In the genomic region with DNA sequence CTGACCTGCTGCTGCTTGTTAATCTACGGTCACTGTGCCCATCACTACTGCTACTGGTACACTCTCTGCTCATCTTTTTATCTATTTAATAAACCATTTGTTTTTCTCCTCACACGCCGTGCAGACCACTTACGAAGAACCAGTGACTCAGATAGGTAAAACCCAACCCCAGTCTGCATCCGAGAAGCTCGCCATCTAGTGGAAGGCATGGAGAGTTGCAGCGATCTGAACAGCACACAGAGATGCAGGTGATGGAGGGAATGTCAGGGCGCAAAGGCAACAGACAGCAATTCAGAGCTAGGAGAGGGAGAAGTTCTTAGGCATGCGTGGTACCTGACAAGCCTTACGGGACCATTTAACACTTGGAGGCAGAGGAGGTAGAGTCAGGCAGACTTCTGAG, we compare ENCODE assay signal across 9 mouse cellular contexts. TPM values are rescaled to one million over a fixed set of nuclear protein-coding genes. Genes with fewer than 3 reads are reported as not detected.
DNase-seq lines count a peak whose midpoint lies in the region; ATAC-seq and TF ChIP-seq lines count a peak whose summit lies in the region.
"Had no signal": no experiment of that assay in that cellular context is flagged by ENCODE, and none has a peak within 500 bp of the region (broad histone marks: within the 10 kb centered on the region; RNA-seq: fewer than 3 reads in every experiment).

No protein-coding gene starts in this region.

- H3K27me3 ChIP-seq in liver, adult 2 months (ENCODE audit: control insufficient read depth, insufficient read depth, low read length), result no peaks in the 10 kb centered on the region
- no peaks in the 10 kb centered on the region for H3K27me3 ChIP-seq in liver, embryonic 11.5 days (replicated peaks; ENCODE audit: control insufficient read depth, insufficient read depth, low read length)

- TF ChIP-seq POLR2A in liver, adult 2 months (IDR thresholded peaks at IDR 0.05; ENCODE audit: extremely low read depth, insufficient read depth, low read length), result no peak
- TF ChIP-seq POLR2A in bone marrow macrophage, adult 2 months (IDR thresholded peaks at IDR 0.05; ENCODE audit: borderline replicate concordance, low read depth, low read length), result no peak

- no peak overlapping the region for H3K27ac ChIP-seq in liver, adult 2 months (replicated peaks; ENCODE audit: insufficient read depth, low read depth, low read length)
- no peak overlapping the region for H3K27ac ChIP-seq in liver, embryonic 11.5 days (ENCODE audit: low read depth, low read length)
- H3K27ac ChIP-seq in bone marrow macrophage, adult 2 months (ENCODE audit: insufficient read depth, low read depth, low read length), result no peak overlapping the region

- peak; percentile 80 for TF ChIP-seq CTCF in liver, adult 2 months (IDR thresholded peaks at IDR 0.05; ENCODE audit: low read depth, low read length)
- peak; percentile 93 for TF ChIP-seq CTCF in bone marrow macrophage, adult 2 months (IDR thresholded peaks at IDR 0.05; ENCODE audit: low read depth, low read length)

- H3K79me2 ChIP-seq in liver, adult 2 months (ENCODE audit: control insufficient read depth, insufficient read depth, low read length), result no peaks in the 10 kb centered on the region

- DNase-seq in adrenal gland, postnatal 10 days, result peak; percentile 33
- DNase-seq in adrenal gland, adult 8-10 months, result no peak
- DNase-seq in liver, adult 2 months (ENCODE audit: extremely low read depth, low read depth, low spot score), result peak; percentile 19
- DNase-seq in liver, embryonic 11.5 days (ENCODE audit: low spot score), result no peak
- DNase-seq in retina, postnatal 1 day, result peak; percentile 62
- no peak for DNase-seq in gastrocnemius, postnatal 36 days

- H3K36me3 ChIP-seq in liver, adult 2 months (ENCODE audit: control insufficient read depth, insufficient read depth, low read length), result no peaks in the 10 kb centered on the region
- no peaks in the 10 kb centered on the region for H3K36me3 ChIP-seq in liver, embryonic 11.5 days (ENCODE audit: control insufficient read depth, insufficient read depth, low read length)

- no peak overlapping the region for H3K4me3 ChIP-seq in liver, adult 2 months (ENCODE audit: insufficient read depth, low read depth, low read length)
- no peak overlapping the region for H3K4me3 ChIP-seq in liver, embryonic 11.5 days (ENCODE audit: low read depth, low read length)
- H3K4me3 ChIP-seq in bone marrow macrophage, adult 2 months (ENCODE audit: insufficient read depth, low read length), result no peak overlapping the region

- H3K9me3 ChIP-seq in liver, embryonic 11.5 days (ENCODE audit: control insufficient read depth, low read length), result no peaks in the 10 kb centered on the region

- H3K4me1 ChIP-seq in liver, adult 2 months (ENCODE audit: control insufficient read depth, insufficient read depth, low read length), result no peaks in the 10 kb centered on the region
- no peaks in the 10 kb centered on the region for H3K4me1 ChIP-seq in liver, embryonic 11.5 days (replicated peaks; ENCODE audit: control insufficient read depth, insufficient read depth, low read length)
- no peaks in the 10 kb centered on the region for H3K4me1 ChIP-seq in bone marrow macrophage, adult 2 months (ENCODE audit: control insufficient read depth, insufficient read depth, low read length)

- intact Hi-C loops in gastrocnemius, postnatal 36 days (cut with DNase I), result loop anchor here (2.0 to 5.0 kb wide), 2 partner anchors 52 to 264 kb away; no protein-coding TSS in a partner anchor

- ATAC-seq in liver, embryonic 11.5 days (replicated peaks; ENCODE audit: low FRiP score), result no peak
- ATAC-seq in erythroid progenitor cell, adult 5-6 weeks (replicated peaks; ENCODE audit: low FRiP score, poor library complexity, severe bottlenecking), result peak; percentile 76

- H3K4me2 ChIP-seq in liver, embryonic 11.5 days, result no peak overlapping the region

- no peak overlapping the region for H3K9ac ChIP-seq in liver, adult 2 months (ENCODE audit: low read depth, low read length)
- H3K9ac ChIP-seq in liver, embryonic 11.5 days (ENCODE audit: low read depth, low read length), result no peak overlapping the region

- WGBS in liver, adult 2 months, result 39% methylated on average over 10 of the region's 10 CpGs
- 39% methylated on average over 10 of the region's 10 CpGs for WGBS in liver, embryonic 11.5 days

RNA-seq across cellular contexts. Expression of a gene that starts 10.7 kb away (rescaled TPM):
- not detected for total RNA-seq in adrenal gland, postnatal 10 days (2021)
- not detected for total RNA-seq in adrenal gland, adult 8-10 months (2022)
- not detected in 2 replicates for total RNA-seq in liver, adult 2 months (2014; rRNA removed)
- polyA plus RNA-seq in liver, adult 2 months (2012; rRNA removed), result not detected in 2 replicates
- polyA plus RNA-seq in liver, embryonic 11.5 days (2014; fragmentation: Nextera tagmentation; extraction: Ambion mirVana), result not detected in 2 replicates
- polyA plus RNA-seq in bone marrow macrophage, adult 2 months (2012; ENCODE audit: insufficient read depth, insufficient read length, missing spikeins), result not detected in 2 replicates
- not detected in 2 replicates for total RNA-seq in erythroid progenitor cell, adult 5-6 weeks (2015; ENCODE audit: low replicate concordance)
- not detected in 2 replicates for total RNA-seq in erythroid progenitor cell, adult 5-6 weeks (2017; ENCODE audit: low replicate concordance)
- not detected for total RNA-seq in gastrocnemius, postnatal 36 days (2021)
- total RNA-seq: heart, postnatal 10 days had no signal

RNA-seq across cellular contexts. Expression of a gene that starts 14.8 kb away (rescaled TPM):
- total RNA-seq in adrenal gland, postnatal 10 days (2021), result under 1 TPM; 0.09 to 0.12 TPM
- 1 to 10 TPM in 1 of 4 experiments, under 1 TPM in 2, not detected in 1; 0.12 to 1.1 (median 0.38) TPM for total RNA-seq in adrenal gland, adult 8-10 months (2022)
- total RNA-seq in liver, adult 2 months (2014; rRNA removed), result not detected in 2 replicates
- 0.01 TPM in 1 of 2 replicates, not detected in the other for polyA plus RNA-seq in liver, adult 2 months (2012; rRNA removed)
- 0.05 and 0.18 TPM in 2 replicates for polyA plus RNA-seq in liver, embryonic 11.5 days (2014; fragmentation: Nextera tagmentation; extraction: Ambion mirVana)
- not detected in 2 replicates for polyA plus RNA-seq in bone marrow macrophage, adult 2 months (2012; ENCODE audit: insufficient read depth, insufficient read length, missing spikeins)
- total RNA-seq in erythroid progenitor cell, adult 5-6 weeks (2015; ENCODE audit: low replicate concordance), result not detected in 2 replicates
- not detected in 2 replicates for total RNA-seq in erythroid progenitor cell, adult 5-6 weeks (2017; ENCODE audit: low replicate concordance)
- under 1 TPM; 0.05 to 0.18 TPM for total RNA-seq in gastrocnemius, postnatal 36 days (2021)

Comparison
In these comparisons a context has a peak if more than half of its experiments do, and no peak if none do; other contexts are left out.
1. DNase-seq: peak in adrenal gland, postnatal 10 days (single experiment), liver, adult 2 months (single experiment) and retina, postnatal 1 day (single experiment); none in adrenal gland, adult 8-10 months (single experiment), liver, embryonic 11.5 days (single experiment) and gastrocnemius, postnatal 36 days (0 of 2).